Mouse (Mus musculus) hindbrain, embryonic 10.5 days (tissue): ENCODE data around the gene Sez6l. TPM values are rescaled to one million over a fixed set of nuclear protein-coding genes. Genes with fewer than 3 reads are reported as not detected.
A peak's percentile ranks its signal among the peaks of the same experiment; 100 is the strongest.

ENCODE experiments used
- DNase-seq: peaks from one replicate; pipeline ENCODE4 v3.0.0-alpha.2; 2017; ENCODE audit warnings: low spot score
- H3K27ac ChIP-seq: fragments of 300-500 bp; sonication (generic); 2 replicates; pipeline ENCODE4 v1.5.1; 2016; ENCODE audit warnings: mild to moderate bottlenecking, moderate library complexity
- H3K27me3 ChIP-seq: fragments of 300-500 bp; sonication (generic); 2 replicates; pipeline ENCODE4 v1.6.1; 2016; ENCODE audit warnings: mild to moderate bottlenecking; ENCODE audit not compliant: poor library complexity, insufficient read depth, severe bottlenecking
- H3K36me3 ChIP-seq: fragments of 300-500 bp; sonication (generic); 2 replicates; pipeline ENCODE4 v1.6.1; 2016; ENCODE audit warnings: mild to moderate bottlenecking, moderate library complexity
- H3K4me1 ChIP-seq: fragments of 300-500 bp; sonication (generic); replicated peaks from 2 replicates; pipeline ENCODE4 v1.6.1; 2016; ENCODE audit warnings: mild to moderate bottlenecking
- H3K4me3 ChIP-seq: fragments of 300-500 bp; sonication (generic); 2 replicates; pipeline ENCODE4 v1.5.1; 2016; ENCODE audit warnings: mild to moderate bottlenecking, moderate library complexity
- H3K9me3 ChIP-seq: fragments of 300-500 bp; sonication (generic); 2 replicates; pipeline ENCODE4 v1.6.1; 2016; ENCODE audit warnings: mild to moderate bottlenecking, moderate library complexity
- WGBS: fragments of 180-500 bp; shearing (Covaris S2); methylation state at CpG from one replicate; pipeline ENCODE4 v1.1.7; 2016; 5-methylcytosine and 5-hydroxymethylcytosine counted together
- polyA plus RNA-seq: library from polyadenylated mRNA; unstranded; fragments of >200 nt; fragmentation: Nextera tagmentation; extraction: Ambion mirVana; gene quantifications from 2 replicates; pipeline ENCODE4 v1.2.1, GENCODE M21; 2016

The Sez6l gene
- polyA plus RNA-seq, 1 experiment from 2014 or later = 6.0 TPM

- DNase-seq = peak; percentile 51
- Histone ChIP-seq H3K9me3 (0 out of 2 replicates have a peak, but pooled peaks cover 3% of the 10 kb centered on the region), H3K27me3 (peaks cover 11% of the 10 kb centered on the region; the same call in 1 of the 2 replicates), H3K4me3 (no peak overlapping the region), H3K36me3 (no peaks in the 10 kb centered on the region), H3K4me1 (peaks cover 39% of the 10 kb centered on the region), H3K27ac (no peak overlapping the region)
- WGBS = 78% methylated on average over 6 of the region's 6 CpGs
These were observed 106.8 kb downstream of the Sez6l start for GRCm38 (mm10) chr5:112470144-112470543.

DNA sequence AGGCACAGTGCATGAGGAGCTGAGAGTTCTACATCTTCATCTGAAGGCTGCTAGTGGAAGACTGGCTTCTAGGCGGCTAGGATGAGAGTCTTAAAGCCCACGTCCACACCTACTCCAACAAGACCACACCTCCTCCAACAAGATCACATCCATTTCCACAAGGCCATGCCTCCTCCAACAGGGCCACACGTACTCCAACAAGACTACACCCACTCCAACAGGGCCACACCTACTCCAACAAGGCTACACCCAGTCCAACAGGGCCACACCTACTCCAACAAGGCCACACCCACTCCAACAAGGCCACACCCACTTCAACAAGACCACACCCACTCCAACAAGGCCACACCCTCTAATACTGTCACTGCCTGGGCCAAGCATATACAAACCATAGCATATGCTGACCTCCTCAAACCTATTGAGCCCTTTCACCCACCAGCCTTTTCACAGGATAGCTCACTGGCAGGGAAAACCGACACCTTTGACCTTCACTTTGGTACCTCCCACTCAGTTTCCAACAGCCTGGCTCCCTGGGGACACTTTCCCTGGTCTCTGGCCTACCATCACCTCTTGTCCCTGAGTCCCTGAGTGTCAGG, 107.9 kb downstream of the Sez6l start:
- no peak overlapping the region for H3K27ac ChIP-seq
- DNase-seq = no peak
- H3K4me3 ChIP-seq = no peak overlapping the region
- no peaks in the 10 kb centered on the region for H3K36me3 ChIP-seq
- 0 out of 2 replicates have a peak, but pooled peaks cover 3% of the 10 kb centered on the region for H3K9me3 ChIP-seq
- 73% methylated on average over 4 of the region's 4 CpGs for WGBS
- H3K4me1 ChIP-seq = peaks cover 29% of the 10 kb centered on the region
- peaks cover 10% of the 10 kb centered on the region; the same call in 1 of the 2 replicates for H3K27me3 ChIP-seq

DNA sequence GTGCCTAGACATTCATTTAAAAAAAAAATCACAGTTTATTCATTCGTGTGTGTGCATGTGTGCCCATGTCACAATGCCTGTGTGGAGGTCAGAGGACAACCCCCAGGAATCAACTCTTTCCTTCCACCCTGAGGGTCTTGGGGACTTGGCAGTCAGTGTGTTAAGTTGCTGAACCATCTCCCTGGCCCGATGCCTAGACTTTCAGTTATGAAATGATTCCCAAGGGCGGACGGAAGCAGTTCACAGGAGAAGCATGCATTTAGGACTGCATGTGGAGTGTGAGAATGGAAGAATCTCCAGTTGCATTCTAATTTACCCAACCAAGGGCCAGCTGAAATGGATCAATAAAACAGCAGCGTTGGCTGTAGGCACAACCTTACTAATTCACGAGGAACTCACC, 110.7 kb downstream of the Sez6l start:
- Histone ChIP-seq H3K4me1 (peaks cover 16% of the 10 kb centered on the region), H3K27me3 (peaks cover 18% of the 10 kb centered on the region), H3K4me3 (no peak overlapping the region), H3K27ac (peak overlapping the region; percentile 57; the same call in 1 of the 2 replicates), H3K9me3 (0 out of 2 replicates have a peak, but pooled peaks cover 3% of the 10 kb centered on the region), H3K36me3 (no peaks in the 10 kb centered on the region)
- WGBS = 67% methylated on average over 6 of the region's 6 CpGs
- DNase-seq = no peak

- H3K27ac ChIP-seq = peak overlapping the region; percentile 42; the same call in 1 of the 2 replicates
- no peak for DNase-seq
These were observed 117.1 kb downstream of the Sez6l start for GRCm38 (mm10) chr5:112459903-112460302.

GRCm38 (mm10) chr5:112454966-112455555, 121.9 kb downstream of the Sez6l start:
- H3K9me3 ChIP-seq = no peaks in the 10 kb centered on the region
- no peak overlapping the region for H3K4me3 ChIP-seq
- peaks cover 57% of the 10 kb centered on the region for H3K27me3 ChIP-seq
- H3K36me3 ChIP-seq = peaks cover 2% of the 10 kb centered on the region; the same call in 1 of the 2 replicates
- no peak for DNase-seq
- 70% methylated on average over 12 of the region's 12 CpGs for WGBS
- peaks cover 33% of the 10 kb centered on the region for H3K4me1 ChIP-seq
- no peak overlapping the region for H3K27ac ChIP-seq

More at GRCm38 (mm10) chr5:112459903-112460302, 117.1 kb downstream of the Sez6l start:
- Histone ChIP-seq H3K27me3 (peaks cover 51% of the 10 kb centered on the region), H3K4me3 (no peak overlapping the region), H3K9me3 (no peaks in the 10 kb centered on the region), H3K36me3 (peaks cover 2% of the 10 kb centered on the region; the same call in 1 of the 2 replicates), H3K4me1 (peaks cover 33% of the 10 kb centered on the region)
- WGBS = 72% methylated on average over 3 of the region's 3 CpGs

GRCm38 (mm10) chr5:112453088-112453487, 123.9 kb downstream of the Sez6l start:
- 77% methylated on average over 9 of the region's 9 CpGs for WGBS
- Histone ChIP-seq H3K36me3 (peaks cover 2% of the 10 kb centered on the region; the same call in 1 of the 2 replicates), H3K27me3 (peaks cover 72% of the 10 kb centered on the region), H3K9me3 (no peaks in the 10 kb centered on the region), H3K4me3 (no peak overlapping the region), H3K27ac (no peak overlapping the region), H3K4me1 (peaks cover 20% of the 10 kb centered on the region)
- no peak for DNase-seq

DNA sequence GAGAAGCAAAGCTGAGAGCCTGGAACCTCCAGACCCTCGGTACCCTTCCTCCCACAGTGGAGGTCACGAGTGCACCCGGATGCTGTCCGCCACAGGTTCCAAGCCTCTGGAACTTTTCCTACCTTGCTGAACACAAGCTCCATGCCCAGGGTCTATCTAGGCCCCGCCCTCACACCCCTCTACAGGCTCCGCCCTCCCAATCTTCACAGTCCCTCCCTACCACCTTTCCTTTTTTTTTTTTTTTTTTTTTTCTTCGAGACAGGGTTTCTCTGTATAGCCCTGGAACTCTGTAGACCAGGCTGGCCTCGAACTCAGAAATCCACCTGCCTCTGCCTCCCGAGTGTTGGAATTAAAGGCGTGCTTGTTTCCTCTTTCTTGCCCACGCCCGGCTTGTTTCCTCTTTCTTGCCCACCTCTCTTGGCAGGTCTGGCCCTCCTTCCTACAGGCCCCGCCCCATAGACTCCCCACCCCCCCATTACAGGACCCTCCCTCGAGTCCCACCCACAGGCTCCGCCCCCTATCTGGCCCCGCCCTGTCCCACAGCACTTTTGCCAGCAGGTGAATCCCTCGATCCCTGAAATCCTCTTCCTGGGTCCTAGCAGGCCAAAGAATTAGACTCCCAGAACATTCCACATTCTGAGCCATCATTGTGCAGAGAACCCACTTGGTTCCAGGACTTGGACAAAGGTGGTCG, 128.1 kb downstream of the Sez6l start, which contains the start of gene Gm6588:
TSS of gene Gm6588 (plus strand) at position 680 of the 694 bp plus-strand sequence.
- DNase-seq = no peak
- Histone ChIP-seq H3K4me1 (peaks cover 14% of the 10 kb centered on the region), H3K27ac (no peak within 1 kb of the TSS; the same call in 1 of the 2 replicates), H3K27me3 (peaks cover 40% of the 10 kb centered on the region), H3K4me3 (no peak within 1 kb of the TSS), H3K9me3 (no peaks in the 10 kb centered on the region), H3K36me3 (no peaks in the 10 kb centered on the region)
- WGBS = 69% methylated on average over 18 of the region's 18 CpGs

GRCm38 (mm10) chr5:112438535-112438934, 138.4 kb downstream of the Sez6l start:
- no peak for DNase-seq
- peaks cover 27% of the 10 kb centered on the region for H3K27me3 ChIP-seq
- H3K9me3 ChIP-seq = no peaks in the 10 kb centered on the region
- no peak overlapping the region for H3K27ac ChIP-seq
- no peaks in the 10 kb centered on the region for H3K36me3 ChIP-seq
- 68% methylated on average over 10 of the region's 10 CpGs for WGBS
- peaks cover 20% of the 10 kb centered on the region; the same call in 1 of the 2 replicates for H3K4me1 ChIP-seq
- H3K4me3 ChIP-seq = no peak overlapping the region

DNA sequence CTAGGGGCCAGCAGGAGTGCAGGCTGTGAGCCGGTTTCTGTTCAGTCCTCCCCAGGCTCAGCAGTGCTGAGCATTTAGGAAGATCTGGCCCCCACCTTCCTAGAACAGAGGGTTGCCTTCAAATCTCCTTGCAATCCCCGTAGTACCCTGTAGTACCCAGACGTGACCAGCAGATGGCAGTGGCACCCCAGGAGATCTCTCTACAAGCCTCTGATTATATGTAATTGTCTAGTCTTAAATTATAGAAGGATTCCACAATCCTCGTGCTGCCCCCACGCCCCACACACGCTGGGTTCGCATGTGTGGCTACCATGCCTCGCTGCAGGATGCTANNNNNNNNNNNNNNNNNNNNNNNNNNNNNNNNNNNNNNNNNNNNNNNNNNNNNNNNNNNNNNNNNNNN, 144.0 kb downstream of the Sez6l start:
- Histone ChIP-seq H3K27me3 (peaks cover 69% of the 10 kb centered on the region), H3K4me1 (peaks cover 49% of the 10 kb centered on the region), H3K4me3 (no peak overlapping the region), H3K27ac (peak overlapping the region; percentile 45; the same call in 1 of the 2 replicates), H3K9me3 (no peaks in the 10 kb centered on the region), H3K36me3 (no peaks in the 10 kb centered on the region)
- peak; percentile 84 for DNase-seq
- WGBS = 2% methylated on average over 8 of the region's 8 CpGs

DNA sequence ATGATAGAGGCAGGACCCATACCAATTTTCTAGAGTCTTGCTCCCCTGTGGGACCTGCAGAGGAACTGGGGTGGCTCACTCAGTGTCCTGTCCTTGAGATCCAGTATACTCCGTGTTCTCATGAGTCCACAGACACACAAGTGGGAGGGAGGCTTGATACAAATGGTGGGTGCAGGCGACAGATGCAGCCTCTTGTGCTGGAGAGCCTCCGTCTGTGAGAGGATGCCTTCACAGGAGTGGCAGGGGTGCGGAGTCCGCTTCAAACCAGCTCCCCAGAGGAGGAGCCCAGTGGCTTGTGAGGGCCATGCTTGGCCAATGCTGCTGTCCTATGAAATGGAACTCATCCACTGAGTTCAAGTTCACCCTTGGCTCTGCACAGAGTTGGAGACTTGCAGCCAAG, 145.0 kb downstream of the Sez6l start:
- H3K27me3 ChIP-seq = peaks cover 76% of the 10 kb centered on the region
- no peak overlapping the region for H3K4me3 ChIP-seq
- no peaks in the 10 kb centered on the region for H3K36me3 ChIP-seq
- H3K9me3 ChIP-seq = no peaks in the 10 kb centered on the region
- H3K27ac ChIP-seq = peak overlapping the region; percentile 46; the same call in 1 of the 2 replicates
- DNase-seq = no peak
- peaks cover 43% of the 10 kb centered on the region for H3K4me1 ChIP-seq
- WGBS = 60% methylated on average over 5 of the region's 5 CpGs

- H3K27ac ChIP-seq = peak overlapping the region; percentile 9; the same call in 1 of the 2 replicates
- peaks cover 77% of the 10 kb centered on the region for H3K27me3 ChIP-seq
- DNase-seq = peak; percentile 37
- no peaks in the 10 kb centered on the region for H3K9me3 ChIP-seq
- peaks cover 42% of the 10 kb centered on the region for H3K4me1 ChIP-seq
- H3K36me3 ChIP-seq = no peaks in the 10 kb centered on the region
- 28% methylated on average over 14 of the region's 14 CpGs for whole genome bisulfite sequencing
- no peak overlapping the region for H3K4me3 ChIP-seq
These were observed 145.7 kb downstream of the Sez6l start for GRCm38 (mm10) chr5:112431120-112431775.

DNA sequence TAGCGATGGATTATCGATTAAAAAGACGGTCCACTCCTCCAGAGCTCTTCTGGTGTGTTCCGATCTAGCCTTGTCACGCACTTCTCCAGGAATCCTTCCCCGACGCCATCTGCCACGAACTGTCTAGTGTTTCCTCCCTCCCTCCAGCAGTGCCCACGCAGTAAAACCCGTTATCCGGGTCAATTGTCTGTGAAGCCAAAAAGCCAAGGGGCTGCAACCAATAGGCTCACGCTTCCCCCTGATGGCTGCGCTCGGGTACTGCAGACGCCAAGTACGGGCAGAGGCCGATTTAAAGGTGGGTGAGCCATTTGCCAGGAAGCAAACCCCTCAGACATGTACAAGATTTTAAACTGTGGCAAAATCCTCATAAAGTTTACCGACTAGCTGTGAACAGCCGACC, 148.0 kb downstream of the Sez6l start:
- Histone ChIP-seq H3K36me3 (no peaks in the 10 kb centered on the region), H3K9me3 (no peaks in the 10 kb centered on the region), H3K27ac (peak overlapping the region; percentile 46; the same call in 1 of the 2 replicates), H3K27me3 (peaks cover 80% of the 10 kb centered on the region), H3K4me1 (peaks cover 47% of the 10 kb centered on the region), H3K4me3 (peak overlapping the region; percentile 36)
- DNase-seq = peak; percentile 81
- 17% methylated on average over 19 of the region's 19 CpGs for WGBS
